Mouse (Mus musculus) lung, postnatal 0 days (tissue): ENCODE measurements around the gene Ccdc63. TPM values are rescaled to one million over a fixed set of nuclear protein-coding genes. Genes with fewer than 3 reads are reported as not detected.
A peak's percentile ranks its signal among the peaks of the same experiment; 100 is the strongest.

Source experiments
- ATAC-seq: fragments of 200-750 bp; cut with Nextera tagmentation; 2 replicates; pipeline ENCODE4 v1.8.0; 2017; ENCODE audit warnings: moderate library complexity
- DNase-seq: peaks from one replicate; pipeline ENCODE4 v3.0.0-alpha.2; 2016; ENCODE audit warnings: low spot score
- H3K27ac ChIP-seq: fragments of 300-500 bp; sonication (generic); 2 replicates; pipeline ENCODE4 v1.5.1; 2014; ENCODE audit warnings: antibody characterized with exemption, mild to moderate bottlenecking, low read length, mixed read lengths
- H3K27me3 ChIP-seq: fragments of 300-500 bp; sonication (generic); replicated peaks from 2 replicates; pipeline ENCODE4 v1.6.1; 2014; ENCODE audit warnings: low read length, mixed read lengths; ENCODE audit not compliant: insufficient read depth
- H3K36me3 ChIP-seq: fragments of 300-500 bp; sonication (generic); 2 replicates; pipeline ENCODE4 v1.6.1; 2014; ENCODE audit warnings: low read length, mixed read lengths; ENCODE audit not compliant: insufficient read depth
- H3K4me1 ChIP-seq: fragments of 300-500 bp; sonication (generic); 2 replicates; pipeline ENCODE4 v1.6.1; 2014; ENCODE audit warnings: antibody characterized with exemption, low read depth, low read length, mixed read lengths; ENCODE audit not compliant: insufficient read depth
- H3K4me2 ChIP-seq: fragments of 300-500 bp; sonication (generic); replicated peaks from 2 replicates; pipeline ENCODE4 v1.6.1; 2014; ENCODE audit warnings: low read depth, mild to moderate bottlenecking, low read length, moderate library complexity, mixed read lengths
- H3K4me3 ChIP-seq: fragments of 300-500 bp; sonication (generic); 2 replicates; pipeline ENCODE4 v1.5.1; 2014; ENCODE audit warnings: low read depth, low read length
- H3K9ac ChIP-seq: fragments of 300-500 bp; sonication (generic); replicated peaks from 2 replicates; pipeline ENCODE4 v1.6.1; 2014; ENCODE audit warnings: low read depth, mild to moderate bottlenecking
- H3K9me3 ChIP-seq: fragments of 300-500 bp; sonication (generic); 2 replicates; pipeline ENCODE4 v1.6.1; 2016; ENCODE audit warnings: low read length, mixed read lengths
- CTCF ChIP-seq: IDR thresholded peaks from 2 replicates; pipeline ENCODE4 v1.5.1; 2016; ENCODE audit warnings: antibody characterized with exemption, mild to moderate bottlenecking
- EP300 ChIP-seq: IDR thresholded peaks from 2 replicates; pipeline ENCODE4 v1.6.1; 2016; ENCODE audit warnings: antibody characterized with exemption, mild to moderate bottlenecking, control low read depth
- WGBS: fragments of 180-500 bp; shearing (Covaris S2); extraction: QIAGEN DNeasy Blood & Tissue Kit; methylation state at CpG from one replicate; pipeline ENCODE4 v1.1.7; 2014; 5-methylcytosine and 5-hydroxymethylcytosine counted together
- polyA plus RNA-seq: library from polyadenylated mRNA; unstranded; fragments of >200 nt; fragmentation: Nextera tagmentation; extraction: Ambion mirVana; gene quantifications from 2 replicates; pipeline ENCODE4 v1.2.1, GENCODE M21; 2015

The Ccdc63 gene
- polyA plus RNA-seq, 1 experiment from 2014 or later, result 0.18 TPM

DNA sequence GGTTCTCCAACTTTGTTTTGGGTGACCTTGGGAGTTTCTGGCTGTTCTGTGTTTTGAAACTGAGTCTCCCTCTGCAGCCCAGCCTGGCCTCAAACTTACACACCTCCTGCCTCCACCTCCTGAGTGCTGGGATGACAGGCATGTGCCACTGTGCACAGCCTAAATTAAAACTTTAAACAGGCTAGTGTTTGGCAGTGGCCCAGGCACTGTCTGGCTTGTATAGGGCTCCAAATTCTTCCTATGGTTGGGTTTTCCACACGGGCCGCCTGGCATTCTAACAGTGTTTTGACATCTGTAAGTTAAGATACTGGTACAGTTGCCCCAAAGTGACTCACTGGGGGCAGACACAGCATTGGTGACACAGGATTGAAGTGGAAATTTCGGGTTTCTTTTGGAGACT is 54.5 kb downstream of the Ccdc63 start:
- ATAC-seq (no peak), DNase-seq (no peak)
- Histone ChIP-seq H3K27ac (no peak overlapping the region), H3K27me3 (no peaks in the 10 kb centered on the region), H3K36me3 (no peaks in the 10 kb centered on the region), H3K9ac (no peak overlapping the region), H3K4me1 (no peaks in the 10 kb centered on the region), H3K4me2 (no peak overlapping the region), H3K4me3 (no peak overlapping the region), H3K9me3 (no peaks in the 10 kb centered on the region)
- TF ChIP-seq EP300 (no peak), CTCF (no peak)
- WGBS, result 54% methylated on average over 3 of the region's 3 CpGs

DNA sequence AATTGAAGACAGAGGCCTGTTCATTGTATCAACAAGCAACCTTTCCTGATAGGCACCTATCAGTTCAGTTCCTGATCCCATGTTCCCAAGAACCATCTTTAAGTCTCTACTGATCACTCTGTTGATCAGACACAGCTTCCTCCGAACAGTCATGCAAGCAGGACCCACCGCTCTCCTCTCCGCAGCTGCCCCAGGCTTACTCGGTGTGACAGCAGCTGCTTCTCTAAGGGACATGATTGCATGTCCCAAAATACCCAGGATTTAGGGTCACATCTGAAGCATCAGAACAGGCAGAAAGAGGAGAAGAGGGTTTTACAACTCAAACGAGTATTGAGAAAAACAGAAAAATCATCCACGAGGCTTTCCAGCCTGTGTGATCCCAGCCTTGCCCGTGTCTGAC is 55.3 kb downstream of the Ccdc63 start:
- Histone ChIP-seq H3K36me3 (no peaks in the 10 kb centered on the region), H3K9me3 (no peaks in the 10 kb centered on the region), H3K4me2 (no peak overlapping the region), H3K27ac (no peak overlapping the region), H3K9ac (no peak overlapping the region), H3K27me3 (no peaks in the 10 kb centered on the region), H3K4me1 (no peaks in the 10 kb centered on the region), H3K4me3 (no peak overlapping the region)
- DNase-seq, result no peak
- ATAC-seq, result no peak
- WGBS, result 74% methylated on average over 7 of the region's 7 CpGs
- TF ChIP-seq CTCF (no peak), EP300 (no peak)

DNA sequence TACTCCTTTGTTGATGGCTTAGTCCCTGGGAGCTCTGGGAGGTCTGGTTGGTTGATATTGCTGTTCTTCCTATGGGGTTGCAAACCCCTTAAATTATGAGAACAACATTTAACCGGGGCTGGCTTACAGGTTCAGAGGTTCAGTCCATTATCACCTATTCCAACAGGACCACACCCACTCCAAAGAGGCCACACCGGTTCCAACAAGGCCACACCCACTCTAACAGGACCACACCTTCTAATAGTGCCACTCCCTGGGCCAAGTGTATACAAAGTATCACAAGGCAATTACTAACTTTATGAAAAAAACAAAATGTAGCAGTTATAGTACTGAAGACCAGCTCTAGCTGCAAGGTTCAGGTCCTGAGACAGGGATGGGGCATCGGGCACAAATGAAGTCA is 56.2 kb downstream of the Ccdc63 start:
- 56% methylated on average over 3 of the region's 3 CpGs for WGBS
- no peaks in the 10 kb centered on the region for H3K9me3 ChIP-seq
- H3K4me1 ChIP-seq, result no peaks in the 10 kb centered on the region
- no peaks in the 10 kb centered on the region for H3K36me3 ChIP-seq
- H3K27ac ChIP-seq, result no peak overlapping the region
- H3K4me2 ChIP-seq, result no peak overlapping the region
- no peak for ATAC-seq
- H3K27me3 ChIP-seq, result no peaks in the 10 kb centered on the region
- TF ChIP-seq EP300 (no peak), CTCF (no peak)
- H3K4me3 ChIP-seq, result no peak overlapping the region
- H3K9ac ChIP-seq, result no peak overlapping the region
- no peak for DNase-seq

DNA sequence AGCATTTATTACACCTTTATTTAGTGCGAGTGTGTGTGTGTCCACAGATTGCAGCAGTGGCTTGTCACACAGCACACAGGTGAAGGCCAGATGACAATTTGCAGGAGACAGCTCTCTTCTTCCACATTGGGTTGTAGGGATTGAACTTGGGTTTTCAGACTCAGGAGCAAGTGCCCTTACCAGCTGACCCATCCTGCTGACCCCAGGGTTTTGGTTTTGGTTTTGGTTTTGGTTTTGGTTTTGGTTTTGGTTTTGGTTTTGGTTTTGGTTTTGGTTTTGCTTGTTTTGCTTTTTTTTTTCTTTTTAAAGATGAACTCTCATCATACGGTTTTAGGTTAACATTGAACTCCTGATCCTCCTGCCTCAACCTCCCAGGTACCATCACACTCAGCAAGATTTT is 57.3 kb downstream of the Ccdc63 start:
- ATAC-seq, result no peak
- Histone ChIP-seq H3K27me3 (no peaks in the 10 kb centered on the region), H3K9ac (no peak overlapping the region), H3K4me2 (no peak overlapping the region), H3K9me3 (no peaks in the 10 kb centered on the region), H3K4me1 (no peaks in the 10 kb centered on the region), H3K36me3 (no peaks in the 10 kb centered on the region), H3K4me3 (no peak overlapping the region), H3K27ac (no peak overlapping the region)
- no peak for TF ChIP-seq EP300
- no peak for TF ChIP-seq CTCF
- DNase-seq, result no peak
- WGBS, result 88% methylated on average over 2 of the region's 2 CpGs

DNA sequence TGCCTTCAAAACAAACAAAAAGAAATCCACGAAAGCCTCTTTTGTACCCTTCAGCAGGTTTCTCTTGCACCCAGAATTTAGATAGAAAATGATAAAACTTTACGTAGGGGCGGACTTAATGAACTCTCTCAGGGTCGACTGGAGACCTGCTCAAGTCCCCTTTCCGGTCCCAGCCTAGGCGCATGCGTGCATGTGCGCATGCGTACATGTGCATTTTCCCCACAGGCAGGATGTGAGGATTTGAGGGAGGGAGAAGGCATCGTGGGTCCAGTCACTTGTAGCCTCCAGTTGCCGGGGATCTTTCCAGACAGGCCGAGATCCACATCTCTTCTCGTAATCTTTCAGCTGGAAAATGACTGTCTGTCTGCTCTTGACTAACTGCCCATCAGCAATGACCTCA is 59.2 kb downstream of the Ccdc63 start:
- Histone ChIP-seq H3K4me3 (no peak overlapping the region), H3K9me3 (no peaks in the 10 kb centered on the region), H3K4me2 (no peak overlapping the region), H3K9ac (no peak overlapping the region), H3K4me1 (no peaks in the 10 kb centered on the region), H3K36me3 (no peaks in the 10 kb centered on the region), H3K27me3 (no peaks in the 10 kb centered on the region), H3K27ac (no peak overlapping the region)
- no peak for ATAC-seq
- TF ChIP-seq CTCF, result no peak
- TF ChIP-seq EP300, result no peak
- WGBS, result 82% methylated on average over 13 of the region's 13 CpGs
- no peak for DNase-seq

DNA sequence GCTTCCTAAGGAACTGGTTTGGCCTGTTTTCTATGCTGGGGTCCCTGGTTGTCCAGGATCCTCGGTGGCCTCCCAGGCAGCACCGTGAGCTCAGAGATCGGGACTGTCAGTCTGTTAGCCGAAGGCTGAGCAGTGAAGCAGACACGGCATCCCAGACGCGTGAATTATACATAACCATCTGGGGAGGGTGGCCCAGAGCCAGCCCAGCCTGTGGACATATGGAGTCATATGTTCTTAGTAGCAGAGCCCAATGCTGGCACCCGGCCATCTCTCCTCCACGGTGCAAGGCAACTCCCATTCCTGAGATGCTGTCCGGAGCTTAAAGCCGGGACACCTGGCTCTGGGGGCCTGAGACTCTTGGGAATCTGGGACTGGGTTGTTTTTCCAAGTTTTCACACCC is 59.7 kb downstream of the Ccdc63 start:
- no peak for TF ChIP-seq CTCF
- TF ChIP-seq EP300, result no peak
- H3K9me3 ChIP-seq, result no peaks in the 10 kb centered on the region
- H3K27ac ChIP-seq, result no peak overlapping the region
- no peaks in the 10 kb centered on the region for H3K4me1 ChIP-seq
- DNase-seq (peak; percentile 61), ATAC-seq (peak; percentile 57)
- H3K36me3 ChIP-seq, result no peaks in the 10 kb centered on the region
- 45% methylated on average over 11 of the region's 11 CpGs for WGBS
- no peak overlapping the region for H3K4me3 ChIP-seq
- no peak overlapping the region for H3K4me2 ChIP-seq
- no peak overlapping the region for H3K9ac ChIP-seq
- no peaks in the 10 kb centered on the region for H3K27me3 ChIP-seq

DNA sequence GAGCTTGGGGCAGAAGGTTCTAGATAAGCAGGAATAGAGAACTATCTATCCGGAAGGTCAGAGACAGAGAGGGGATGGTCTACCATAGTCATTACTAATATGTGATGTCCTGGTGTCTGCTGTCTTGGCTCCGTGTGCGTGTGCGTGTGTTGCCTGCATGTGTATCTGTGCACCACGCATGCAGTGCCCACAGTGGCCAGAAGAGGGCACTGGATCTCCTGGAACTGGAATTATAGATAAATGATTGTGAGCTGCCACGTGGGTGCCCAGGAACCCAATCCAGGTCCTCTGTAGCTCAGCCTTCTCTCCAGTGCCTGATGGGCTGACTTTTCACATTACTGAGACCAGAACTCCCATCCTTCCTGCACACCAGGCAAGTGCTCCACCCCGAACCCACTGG is 60.8 kb downstream of the Ccdc63 start:
- ATAC-seq (no peak), DNase-seq (no peak)
- H3K9me3 ChIP-seq, result no peaks in the 10 kb centered on the region
- H3K27ac ChIP-seq, result no peak overlapping the region
- no peak overlapping the region for H3K4me3 ChIP-seq
- H3K4me2 ChIP-seq, result no peak overlapping the region
- H3K27me3 ChIP-seq, result no peaks in the 10 kb centered on the region
- WGBS, result 85% methylated on average over 7 of the region's 7 CpGs
- H3K36me3 ChIP-seq, result no peaks in the 10 kb centered on the region
- TF ChIP-seq CTCF (peak; percentile 52), EP300 (no peak)
- no peak overlapping the region for H3K9ac ChIP-seq
- H3K4me1 ChIP-seq, result no peaks in the 10 kb centered on the region
